Mouse (Mus musculus) stomach, postnatal 0 days (tissue): Measurements from ENCODE around the gene Sprn.

Experiments
- CTCF ChIP-seq: IDR thresholded peaks from 2 replicates; pipeline ENCODE4 v1.5.1; 2016; ENCODE audit warnings: antibody characterized with exemption, low read depth, mild to moderate bottlenecking, moderate library complexity
- EP300 ChIP-seq: optimal IDR thresholded peaks from 2 replicates; pipeline ENCODE3; 2016; ENCODE audit warnings: antibody characterized with exemption

- TF ChIP-seq CTCF (no peak), EP300 (no peak)
Measured at GRCm38 (mm10) chr7:140125278-140126021, 29.2 kb downstream of the Sprn start.
